ENCODE assay signal across 10 mouse cellular contexts in genomic region chr10:61272089-61272626, GRCm38 (mm10). TPM values are rescaled to one million over a fixed set of nuclear protein-coding genes. Genes with fewer than 3 reads are reported as not detected.
DNase-seq lines count a peak whose midpoint lies in the region; ATAC-seq and TF ChIP-seq lines count a peak whose summit lies in the region.
"Had no signal": no experiment of that assay in that cellular context is flagged by ENCODE, and none has a peak within 500 bp of the region (broad histone marks: within the 10 kb centered on the region; RNA-seq: fewer than 3 reads in every experiment).

No protein-coding gene starts in this region.

- H3K4me2 ChIP-seq in kidney, postnatal 0 days (ENCODE audit: low read length) = no peak overlapping the region
- peak overlapping the region; percentile 96 for H3K4me2 ChIP-seq in heart, embryonic 13.5 days
- peak overlapping the region; percentile 93 for H3K4me2 ChIP-seq in limb, embryonic 15.5 days

- 0 out of 2 replicates have a peak overlapping the region, but pooled peaks have one; percentile 35 for H3K4me3 ChIP-seq in kidney, postnatal 0 days (replicated peaks; ENCODE audit: low read depth, low read length)
- H3K4me3 ChIP-seq in heart, embryonic 13.5 days = peak overlapping the region; percentile 66
- H3K4me3 ChIP-seq in limb, embryonic 15.5 days = peak overlapping the region; percentile 63

- no peak for TF ChIP-seq CTCF in kidney, postnatal 0 days (IDR thresholded peaks at IDR 0.05; ENCODE audit: low read depth)
- no peak for TF ChIP-seq CTCF in Patski (IDR thresholded peaks at IDR 0.05)

- no peak overlapping the region for H3K9ac ChIP-seq in kidney, postnatal 0 days (ENCODE audit: low read depth, low read length)
- peak overlapping the region; percentile 86; the same call in 1 of the 2 replicates for H3K9ac ChIP-seq in heart, embryonic 13.5 days
- no peak overlapping the region for H3K9ac ChIP-seq in limb, embryonic 15.5 days

- POLR2A ChIA-PET in Patski (lab: Charles Lee) = interaction anchor here (0.7 to 1.3 kb wide), 2 partner anchors 15 to 57 kb away, joined by 3 read pairs; no protein-coding TSS in a partner anchor

- no peaks in the 10 kb centered on the region for H3K27me3 ChIP-seq in kidney, postnatal 0 days (ENCODE audit: insufficient read depth, low read length)
- no peaks in the 10 kb centered on the region for H3K27me3 ChIP-seq in Patski
- peaks cover 8% of the 10 kb centered on the region; the same call in 1 of the 2 replicates for H3K27me3 ChIP-seq in heart, embryonic 13.5 days (replicated peaks)
- no peaks in the 10 kb centered on the region for H3K27me3 ChIP-seq in limb, embryonic 15.5 days

- no peaks in the 10 kb centered on the region for H3K36me3 ChIP-seq in kidney, postnatal 0 days (ENCODE audit: insufficient read depth, low read length)
- H3K36me3 ChIP-seq in heart, embryonic 13.5 days = no peaks in the 10 kb centered on the region
- H3K36me3 ChIP-seq in limb, embryonic 15.5 days = no peaks in the 10 kb centered on the region

- no peaks in the 10 kb centered on the region; the same call in 1 of the 2 replicates for H3K4me1 ChIP-seq in kidney, postnatal 0 days (replicated peaks; ENCODE audit: insufficient read depth, low read length)
- H3K4me1 ChIP-seq in heart, embryonic 13.5 days = peaks cover 28% of the 10 kb centered on the region
- peaks cover 40% of the 10 kb centered on the region for H3K4me1 ChIP-seq in limb, embryonic 15.5 days

- no peak for DNase-seq in kidney, postnatal 0 days (ENCODE audit: low spot score)
- DNase-seq in kidney, postnatal 36 days = no peak
- DNase-seq in Patski (ENCODE audit: low read depth, low spot score) = peak; percentile 71
- no peak for DNase-seq in cerebellum, postnatal 10 days
- no peak for DNase-seq in spleen, postnatal 36 days (ENCODE audit: low spot score in 2 of 2)
- DNase-seq in spleen, adult 12 weeks (ENCODE audit: low spot score) = no peak

- in situ Hi-C loops in Patski (cut with MboI; ENCODE audit: low pct_unique_long_range_greater_than_20kb) = no loop called here

- CTCF ChIA-PET in Patski (lab: Charles Lee) = interaction anchor here (0.8 to 1.7 kb wide), 2 partner anchors 13 to 60 kb away, joined by 4 read pairs; no protein-coding TSS in a partner anchor

- no peaks in the 10 kb centered on the region for H3K9me3 ChIP-seq in kidney, postnatal 0 days (replicated peaks; ENCODE audit: low read length)
- no peaks in the 10 kb centered on the region for H3K9me3 ChIP-seq in heart, embryonic 13.5 days
- no peaks in the 10 kb centered on the region for H3K9me3 ChIP-seq in limb, embryonic 15.5 days

- H3K27ac ChIP-seq in kidney, postnatal 0 days = no peak overlapping the region
- H3K27ac ChIP-seq in heart, embryonic 13.5 days (replicated peaks) = no peak overlapping the region; the same call in 1 of the 2 replicates
- H3K27ac ChIP-seq in limb, embryonic 15.5 days = peak overlapping the region; percentile 54; the same call in 1 of the 2 replicates

- no peak for ATAC-seq in kidney, postnatal 0 days (replicated peaks; ENCODE audit: low FRiP score, low read depth)
- peak; percentile 48 for ATAC-seq in Patski
- no peak for ATAC-seq in heart, embryonic 13.5 days (ENCODE audit: extremely low read depth, insufficient number of reproducible peaks, low FRiP score, low TSS enrichment)
- no peak for ATAC-seq in limb, embryonic 15.5 days (ENCODE audit: insufficient number of reproducible peaks, low FRiP score, low TSS enrichment, low read depth)

- WGBS in kidney, postnatal 0 days = 43% methylated on average over 8 of the region's 8 CpGs
- WGBS in heart, embryonic 13.5 days = 27% methylated on average over 8 of the region's 8 CpGs
- WGBS in limb, embryonic 15.5 days = 53% methylated on average over 8 of the region's 8 CpGs

RNA-seq across cellular contexts. Expression of gene Adamts14, which starts 1.1 kb away (rescaled TPM):
- 0.71 and 0.89 TPM in 2 replicates for polyA plus RNA-seq in kidney, postnatal 0 days (2015; fragmentation: Nextera tagmentation; extraction: Ambion mirVana)
- polyA plus RNA-seq in Patski (2021) = 13.2 TPM
- 0.76 and 1.3 TPM in 2 replicates for polyA plus RNA-seq in heart, embryonic 13.5 days (2015; fragmentation: Nextera tagmentation; extraction: Ambion mirVana)
- 4.9 and 6.9 TPM in 2 replicates for polyA plus RNA-seq in limb, embryonic 15.5 days (2015; fragmentation: Nextera tagmentation; extraction: Ambion mirVana)

RNA-seq across cellular contexts. Expression of gene Prf1, which starts 25.5 kb away (rescaled TPM):
- polyA plus RNA-seq in kidney, postnatal 0 days (2015; fragmentation: Nextera tagmentation; extraction: Ambion mirVana) = 0.05 TPM in 1 of 2 replicates, not detected in the other
- polyA plus RNA-seq in Patski (2021) = not detected
- 0.08 TPM in 1 of 2 replicates, not detected in the other for polyA plus RNA-seq in heart, embryonic 13.5 days (2015; fragmentation: Nextera tagmentation; extraction: Ambion mirVana)
- 0.09 TPM in 1 of 2 replicates, not detected in the other for polyA plus RNA-seq in limb, embryonic 15.5 days (2015; fragmentation: Nextera tagmentation; extraction: Ambion mirVana)
- polyA plus RNA-seq: forebrain, embryonic 11.5 days; neural tube, embryonic 11.5 days had no signal
